Mouse (Mus musculus): Measurements from ENCODE around the gene Cdk15. TPM values are rescaled to one million over a fixed set of nuclear protein-coding genes. Genes with fewer than 3 reads are reported as not detected.

Gene Cdk15
- polyA plus RNA-seq, 1 experiment from 2014 or later = 0.30 TPM

Other genes starting within 250 kb of the Cdk15 start
- gene C2cd6, start 162.0 kb upstream of the Cdk15 start, polyA plus RNA-seq (2014; fragmentation: Nextera tagmentation; extraction: Ambion mirVana) = 4.7 TPM in 1 of 2 replicates, not detected in the other
- gene Tmem237, start 136.5 kb upstream of the Cdk15 start, polyA plus RNA-seq (2014; fragmentation: Nextera tagmentation; extraction: Ambion mirVana) = 34.8 and 61.9 TPM in 2 replicates
- gene Mpp4, start 93.5 kb upstream of the Cdk15 start, polyA plus RNA-seq (2014; fragmentation: Nextera tagmentation; extraction: Ambion mirVana) = 0.60 and 0.98 TPM in 2 replicates
- gene Als2, start 19.7 kb upstream of the Cdk15 start, polyA plus RNA-seq (2014; fragmentation: Nextera tagmentation; extraction: Ambion mirVana) = 10.7 and 17.4 TPM in 2 replicates
- 3.4 and 3.9 TPM in 2 replicates for gene Fzd7, start 225.5 kb downstream of the Cdk15 start, polyA plus RNA-seq (2014; fragmentation: Nextera tagmentation; extraction: Ambion mirVana)